Mouse (Mus musculus) ovary, postnatal 10 days (tissue): Measurements from ENCODE around the gene Il33.

Source experiments
- DNase-seq: peaks from one replicate; pipeline ENCODE4 v3.0.0; 2022; ENCODE audit warnings: low spot score

Il33 gene

GRCm38 (mm10) chr19:29924638-29925258 is at the start of gene Il33:
Gene Il33 (plus strand): TSS chr19:29925114.
- peak; percentile 35 for DNase-seq

- DNase-seq = no peak
Observed at GRCm38 (mm10) chr19:29877422-29878291, 47.3 kb upstream of the Il33 start.

GRCm38 (mm10) chr19:29878896-29879504 is 45.9 kb upstream of the Il33 start:
- DNase-seq = no peak

- no peak for DNase-seq
Observed at GRCm38 (mm10) chr19:29880918-29881317, 44.0 kb upstream of the Il33 start.

GRCm38 (mm10) chr19:29882696-29883095 is 42.2 kb upstream of the Il33 start:
- DNase-seq = no peak

- no peak for DNase-seq
Observed at GRCm38 (mm10) chr19:29885548-29885947, 39.4 kb upstream of the Il33 start.

GRCm38 (mm10) chr19:29887476-29887875 is 37.4 kb upstream of the Il33 start:
- no peak for DNase-seq

- no peak for DNase-seq
Observed at GRCm38 (mm10) chr19:29888946-29889345, 36.0 kb upstream of the Il33 start.

- DNase-seq = no peak
Observed at GRCm38 (mm10) chr19:29891981-29892380, 32.9 kb upstream of the Il33 start.

- DNase-seq = no peak
Observed at GRCm38 (mm10) chr19:29892786-29893185, 32.1 kb upstream of the Il33 start.

- DNase-seq = no peak
Observed at GRCm38 (mm10) chr19:29893718-29894273, 31.1 kb upstream of the Il33 start.

- no peak for DNase-seq
Observed at GRCm38 (mm10) chr19:29894381-29894780, 30.5 kb upstream of the Il33 start.

- no peak for DNase-seq
Observed at GRCm38 (mm10) chr19:29895047-29895446, 29.9 kb upstream of the Il33 start.

- DNase-seq = no peak
Observed at GRCm38 (mm10) chr19:29900318-29900717, 24.6 kb upstream of the Il33 start.

- no peak for DNase-seq
Observed at GRCm38 (mm10) chr19:29902343-29903070, 22.4 kb upstream of the Il33 start.

GRCm38 (mm10) chr19:29905896-29906295 is 19.0 kb upstream of the Il33 start:
- DNase-seq = no peak

GRCm38 (mm10) chr19:29909166-29909565 is 15.7 kb upstream of the Il33 start:
- DNase-seq = no peak

- DNase-seq = no peak
Observed at GRCm38 (mm10) chr19:29911919-29912318, 13.0 kb upstream of the Il33 start.

- no peak for DNase-seq
Observed at GRCm38 (mm10) chr19:29917421-29917820, 7.5 kb upstream of the Il33 start.

GRCm38 (mm10) chr19:29926101-29926755 is 1.3 kb downstream of the Il33 start:
- no peak for DNase-seq

- peak; percentile 27 for DNase-seq
Observed at GRCm38 (mm10) chr19:29930296-29930695, 5.4 kb downstream of the Il33 start.
